Mouse (Mus musculus): ENCODE results near the gene Ciao2b.

DNA sequence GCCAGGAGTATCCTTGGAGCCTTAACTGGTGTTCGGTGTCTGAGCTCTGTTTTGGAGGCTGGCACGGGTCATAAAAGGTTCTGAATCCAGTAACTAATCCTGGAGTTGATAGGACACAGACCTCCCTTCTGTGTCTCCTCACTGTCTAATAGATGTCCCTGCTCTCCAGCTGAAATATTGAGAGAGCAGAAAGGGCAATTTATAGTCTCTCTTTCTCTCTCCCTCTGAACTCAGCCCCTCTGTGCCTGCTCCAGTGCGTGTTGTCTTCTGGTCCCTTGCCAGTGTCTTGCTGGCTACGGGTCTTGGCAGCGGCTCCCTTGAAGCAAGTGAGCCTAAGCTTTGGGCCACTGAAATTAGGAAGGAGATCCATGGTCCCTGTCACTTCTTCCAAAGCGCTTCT is 44.1 kb downstream of the Ciao2b start:
- TF ChIP-seq POLR2A (IDR thresholded peaks at IDR 0.05; ENCODE audit: low read depth, low read length) (no peak), CTCF (IDR thresholded peaks at IDR 0.05; ENCODE audit: extremely low read depth, insufficient read depth, insufficient read length, insufficient replicate concordance) (no peak)
